Mouse (Mus musculus): Measurements from ENCODE around the gene Eml4.

DNA sequence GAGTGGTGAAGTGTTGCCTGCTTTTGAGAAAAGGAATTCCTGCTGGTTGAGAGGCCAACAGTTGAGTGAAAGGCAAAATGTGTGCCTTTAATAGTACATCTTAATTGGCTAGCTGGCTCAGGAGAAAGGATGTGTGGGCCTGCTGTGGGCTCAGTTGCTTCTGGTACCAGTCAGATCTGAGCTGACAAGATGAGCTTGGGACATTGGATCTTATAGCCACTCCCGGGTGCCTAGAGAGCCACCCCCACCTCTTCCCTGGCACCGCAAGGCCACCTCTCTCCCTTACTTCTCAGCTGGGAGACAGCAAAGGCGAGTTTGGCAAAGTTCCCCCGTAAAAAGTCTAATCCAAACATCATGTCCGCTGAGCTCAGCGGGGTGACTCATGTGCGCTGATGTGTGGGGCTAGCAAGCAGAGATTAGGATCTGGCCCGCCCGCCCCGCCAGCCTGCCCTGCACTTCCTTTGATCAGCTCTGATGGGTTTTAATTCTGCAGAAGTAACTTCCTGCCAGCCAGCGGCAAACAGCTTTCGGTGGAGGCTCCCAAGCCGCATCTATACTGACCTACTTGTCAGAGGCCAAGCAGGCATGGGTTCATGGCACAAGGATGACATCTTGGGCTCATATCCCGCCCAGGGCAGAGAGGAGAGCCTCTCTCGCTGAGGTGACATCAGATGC is 38.4 kb upstream of the Eml4 start:
- TF ChIP-seq POLR2A (IDR thresholded peaks at IDR 0.05; ENCODE audit: insufficient read depth, low read depth, low read length) (no peak), CTCF (IDR thresholded peaks at IDR 0.05) (no peak)
